Mouse (Mus musculus) adrenal gland, postnatal 4 days (tissue): ENCODE measurements at regions not wholly inside any gene's neighbourhood (a gene's known extent, or its start where the extent isn't known, plus 50 kb on each side); places are given as distances from the start of the nearest gene placed in this dataset.
A peak's percentile ranks its signal among the peaks of the same experiment; 100 is the strongest.
"Not testable (repeated sequence)": the region's sequence is repeated elsewhere in the genome, so short reads cannot be mapped to it uniquely, and the experiment has no call there.

Experiments
- DNase-seq, 2 experiments: peaks; one replicate each; pipeline ENCODE4 v3.0.0; 2021 to 2022; ENCODE audit warnings: low spot score in 2 of 2, mixed read lengths in 2 of 2

GRCm38 (mm10) chr14:102805936-102806923 is 176.2 kb downstream of the Kctd12 start:
- DNase-seq, result no peak

DNA sequence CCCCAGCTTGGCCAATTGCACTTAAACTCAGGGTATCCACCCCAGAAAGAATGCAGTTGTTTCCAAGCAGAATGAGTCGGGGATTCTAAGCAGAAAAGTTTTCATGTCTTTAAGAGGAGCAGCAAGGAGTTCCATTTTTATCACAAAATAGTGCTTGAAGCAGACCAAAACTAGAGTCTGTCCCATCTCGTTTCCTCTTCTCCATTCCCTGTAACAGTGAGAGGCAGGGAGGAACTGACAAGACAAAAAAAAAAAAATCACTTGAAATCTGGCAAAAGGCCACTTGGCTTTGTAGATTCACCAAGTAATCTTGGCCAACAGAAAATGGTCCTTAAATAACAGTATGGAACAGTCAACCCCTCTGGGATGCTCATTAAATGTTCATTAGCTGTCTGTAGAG is 186.8 kb downstream of the Kctd12 start:
- no peak for DNase-seq

DNA sequence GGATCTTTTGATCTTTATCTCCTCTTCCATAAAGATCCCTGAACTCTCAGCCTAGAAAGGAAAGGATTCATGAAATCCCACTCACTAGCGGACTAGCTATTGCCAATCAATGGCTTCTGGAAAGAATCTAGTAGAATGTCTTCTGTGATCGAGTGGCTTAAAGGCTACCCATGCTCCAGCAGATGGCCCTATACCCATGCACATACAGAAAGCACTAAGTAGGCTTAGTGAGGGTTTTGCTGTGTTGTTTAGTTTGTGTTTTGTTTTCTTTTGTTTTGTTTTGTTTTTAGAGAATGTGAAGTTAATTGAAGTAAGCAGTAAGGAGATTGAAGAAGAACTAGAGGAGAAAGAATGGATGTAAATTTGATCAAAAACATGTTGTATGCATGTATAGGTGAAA is 187.5 kb downstream of the Kctd12 start:
- no peak for DNase-seq

DNA sequence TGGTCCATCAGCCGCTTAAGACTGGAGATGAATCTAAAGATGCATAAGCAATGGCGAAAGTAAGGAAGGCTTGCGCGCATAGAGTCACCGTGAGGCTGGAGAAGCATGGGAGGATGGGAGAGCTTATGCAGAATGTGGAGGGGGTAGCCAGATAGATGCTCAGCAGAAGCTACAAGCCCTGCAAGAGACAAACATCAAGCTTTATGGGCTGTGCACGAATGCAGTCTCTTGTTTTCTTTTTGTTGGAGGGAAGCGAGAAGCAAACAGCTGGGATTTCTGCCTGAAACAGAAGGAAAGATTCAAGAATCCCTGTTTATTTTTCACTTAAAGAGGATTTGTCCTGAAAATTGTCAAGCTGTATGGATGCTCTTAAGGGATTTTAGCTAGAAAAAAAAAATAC is 188.7 kb downstream of the Kctd12 start:
- no peak for DNase-seq

DNA sequence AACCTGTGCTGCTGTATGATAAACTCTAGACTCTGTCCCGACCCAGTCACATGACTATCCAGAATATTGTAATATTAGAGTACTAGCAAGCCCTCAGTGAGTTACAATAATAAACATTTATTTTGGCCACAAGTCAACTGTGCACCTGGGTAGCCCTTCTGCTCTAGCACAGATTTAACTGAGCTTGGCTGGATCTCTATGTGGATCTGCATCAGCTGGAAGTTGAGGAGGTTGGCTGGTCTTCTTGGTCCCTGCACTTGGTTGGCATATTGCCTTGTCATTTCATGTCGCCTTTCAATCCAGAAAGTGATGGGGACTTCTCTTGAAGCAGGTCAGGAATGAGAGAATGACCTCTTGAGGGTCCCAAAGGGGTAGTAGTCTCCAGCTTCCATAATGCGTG is 191.5 kb downstream of the Kctd12 start:
- no peak for DNase-seq

- no peak for DNase-seq
Measured at GRCm38 (mm10) chr14:102782227-102782626, 200.2 kb downstream of the Kctd12 start.

- peak in 1 of 2 experiments; percentile 5 for DNase-seq
Measured at GRCm38 (mm10) chr14:102769716-102770115, 212.7 kb downstream of the Kctd12 start.

DNA sequence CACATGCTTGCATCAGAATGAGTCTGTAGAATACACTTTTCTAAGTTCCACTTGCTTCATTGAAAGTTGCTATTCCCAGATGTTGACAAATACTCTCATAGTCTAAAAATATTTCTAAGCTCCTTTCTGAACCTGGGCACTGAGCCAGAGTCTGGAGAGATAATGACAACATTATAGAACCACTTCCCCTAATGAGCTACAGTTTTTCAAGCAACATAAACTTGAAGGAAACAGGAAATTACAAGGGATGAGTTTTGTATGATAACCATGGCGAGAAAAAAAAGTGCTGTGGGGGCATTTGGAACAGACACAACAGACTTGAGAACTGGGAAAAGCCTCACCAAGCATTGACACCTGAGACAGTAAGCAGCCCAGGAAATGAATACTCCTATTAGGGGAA is 233.8 kb downstream of the Kctd12 start:
- no peak for DNase-seq

DNA sequence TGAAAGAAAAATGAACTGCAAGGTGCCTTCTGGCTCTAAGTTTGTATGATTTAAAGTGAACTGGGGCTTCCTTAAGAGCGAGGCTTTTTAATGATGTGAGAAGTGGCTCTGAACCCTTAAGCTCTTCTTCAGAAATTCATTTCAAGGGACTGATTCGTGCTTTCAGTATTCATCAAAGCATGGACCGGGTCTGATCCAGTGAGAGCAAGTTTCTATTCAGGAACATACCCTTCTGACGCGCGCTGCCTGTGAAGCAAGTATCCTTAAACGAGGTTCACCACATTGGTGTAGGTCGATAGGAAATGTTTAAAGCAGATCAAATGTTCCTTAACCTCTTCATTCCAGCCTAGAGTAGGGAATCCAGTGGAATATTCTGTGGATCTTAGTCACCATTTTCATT is 240.1 kb downstream of the Kctd12 start:
- DNase-seq, result no peak

DNA sequence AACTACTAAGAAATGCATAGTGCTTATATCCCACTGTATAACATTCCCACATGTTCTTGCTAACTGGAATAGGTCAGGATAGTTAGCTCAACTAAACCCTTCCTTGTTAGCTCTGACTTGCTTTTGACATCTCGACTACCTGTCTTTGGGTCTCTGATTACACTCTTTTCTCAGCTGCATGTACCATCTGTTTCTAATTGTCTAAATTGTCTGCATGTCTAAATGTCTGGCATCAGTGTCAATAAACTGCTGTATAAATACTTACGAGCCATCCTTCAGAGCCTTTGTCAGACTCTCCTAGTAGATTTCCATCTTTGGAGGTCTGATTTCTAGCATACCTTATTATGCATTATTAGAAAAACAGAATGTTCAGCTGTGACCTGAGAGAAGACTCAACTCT is 245.8 kb downstream of the Kctd12 start:
- DNase-seq, result no peak

GRCm38 (mm10) chr14:102733718-102734117 is 248.7 kb downstream of the Kctd12 start:
- DNase-seq, result not testable (repeated sequence)

GRCm38 (mm10) chr14:102731746-102732145 is 250.7 kb downstream of the Kctd12 start:
- no peak for DNase-seq

DNA sequence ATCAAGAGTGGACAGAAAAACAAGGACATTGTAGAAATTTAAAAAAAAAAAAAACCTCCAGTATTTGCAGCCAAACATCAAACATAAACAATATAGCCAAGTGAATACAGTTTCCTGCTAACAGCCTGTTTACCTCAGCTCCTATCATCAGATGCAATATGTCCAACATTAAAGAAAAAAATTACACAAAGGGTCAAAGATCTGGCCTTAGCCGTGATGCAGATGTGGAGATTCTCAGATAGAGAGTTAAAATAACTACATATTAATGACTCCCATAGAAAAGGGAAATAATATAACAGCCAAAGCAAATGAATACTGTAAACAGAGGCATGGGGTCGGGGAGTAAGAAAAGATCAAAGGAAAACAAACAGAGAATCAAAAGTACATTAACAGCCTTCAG is 259.8 kb downstream of the Kctd12 start:
- DNase-seq, result no peak

DNA sequence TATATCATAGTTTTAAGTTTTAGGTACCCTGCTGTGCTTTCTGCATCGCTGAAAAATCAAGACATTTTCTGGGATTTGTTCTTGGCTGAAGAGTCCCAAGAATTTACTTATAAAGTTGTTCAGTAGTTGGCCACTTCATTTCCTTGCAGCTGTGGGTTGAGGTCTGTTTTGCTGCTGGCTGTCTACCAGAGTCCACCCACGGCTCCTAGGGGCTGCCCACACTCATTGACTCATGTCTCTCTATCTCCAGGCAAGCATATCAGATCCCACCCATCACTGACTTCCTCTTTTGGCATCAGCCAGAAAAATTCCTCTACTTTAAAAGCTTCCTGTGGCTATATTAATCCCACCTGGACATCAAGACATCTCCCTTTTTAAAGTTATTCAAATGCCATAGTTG is 263.9 kb downstream of the Kctd12 start:
- no peak for DNase-seq

GRCm38 (mm10) chr14:102712600-102712999 is 269.8 kb downstream of the Kctd12 start:
- DNase-seq, result no peak

GRCm38 (mm10) chr14:102706704-102707336 is 275.6 kb downstream of the Kctd12 start:
- DNase-seq, result no peak

GRCm38 (mm10) chr14:102701108-102701507 is 281.3 kb downstream of the Kctd12 start:
- no peak for DNase-seq

DNA sequence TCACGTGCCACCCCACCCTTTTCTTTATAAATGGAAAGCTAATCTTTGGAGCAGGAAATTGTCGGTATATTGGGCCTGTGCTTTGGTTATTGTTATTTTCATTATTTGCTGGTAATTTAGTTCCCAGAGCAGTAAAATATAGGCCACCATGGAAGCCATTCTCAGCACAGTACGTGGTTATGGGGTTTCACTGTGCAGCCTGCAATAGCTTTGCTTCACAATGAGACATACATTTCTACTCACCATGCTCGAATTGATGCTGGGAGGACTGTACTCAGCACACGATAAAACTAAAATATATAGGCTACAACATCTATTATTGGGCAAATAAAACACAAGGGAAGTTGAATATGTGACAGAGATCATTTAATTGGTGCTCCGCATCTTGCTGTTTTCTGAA is 282.0 kb downstream of the Kctd12 start:
- DNase-seq, result no peak

- no peak for DNase-seq
Measured at GRCm38 (mm10) chr14:102699015-102699414, 283.4 kb downstream of the Kctd12 start.

DNA sequence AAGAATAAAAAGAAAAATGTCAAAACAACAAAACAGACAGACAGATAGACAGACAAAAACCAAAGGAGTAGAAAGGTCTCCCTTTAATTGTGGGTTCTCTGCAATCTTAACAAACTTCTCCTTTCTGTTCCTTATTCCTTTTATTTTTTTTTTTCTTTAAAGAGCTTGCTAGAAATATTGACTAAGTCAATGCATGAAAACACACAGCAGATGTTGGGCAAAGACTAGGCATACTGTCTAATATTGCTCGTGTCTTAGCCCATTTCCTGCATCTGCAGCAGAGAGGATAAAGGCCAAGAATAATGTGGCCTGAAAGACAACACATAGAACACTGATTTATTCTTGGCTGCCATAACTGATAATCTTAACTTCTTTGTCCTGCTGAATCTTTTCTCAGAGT is 295.6 kb downstream of the Kctd12 start:
- no peak for DNase-seq

DNA sequence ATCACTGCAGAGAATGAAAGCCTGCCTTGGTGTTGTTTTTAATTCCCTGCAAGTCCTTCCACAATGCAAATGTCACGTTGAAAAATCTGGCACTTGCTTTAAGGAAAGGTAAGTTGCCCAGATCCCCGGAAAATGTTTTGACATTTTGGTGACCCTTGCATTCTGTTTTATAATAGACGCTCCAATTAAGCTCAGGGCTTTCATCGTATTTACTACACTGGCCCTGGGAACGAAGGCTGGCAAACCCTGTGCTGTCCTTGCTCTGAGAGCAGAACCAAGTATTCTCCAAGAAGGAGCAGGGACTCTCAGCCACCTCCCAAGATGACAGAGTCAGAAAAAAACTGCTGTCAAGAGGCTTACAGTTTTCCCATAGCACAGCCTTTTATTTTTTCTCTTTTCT is 305.9 kb downstream of the Kctd12 start:
- DNase-seq, result no peak

DNA sequence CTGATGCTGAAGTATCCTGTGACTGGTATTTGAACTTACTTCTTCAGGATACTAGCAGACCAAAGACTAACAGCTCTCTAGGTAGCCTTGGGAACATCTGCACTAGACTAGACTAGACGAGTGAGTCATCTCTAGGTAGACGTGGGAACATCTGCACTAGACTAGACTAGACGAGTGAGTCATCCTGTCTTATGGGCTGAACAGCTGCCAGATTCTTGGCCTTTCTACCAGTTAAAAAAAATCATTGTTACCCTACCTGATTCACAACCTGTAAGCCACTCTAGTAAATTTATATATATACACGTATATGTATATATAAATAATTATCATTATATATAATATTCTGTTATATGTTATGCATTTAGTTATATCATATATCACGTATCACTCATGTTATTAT is 307.8 kb downstream of the Kctd12 start:
- no peak for DNase-seq

DNA sequence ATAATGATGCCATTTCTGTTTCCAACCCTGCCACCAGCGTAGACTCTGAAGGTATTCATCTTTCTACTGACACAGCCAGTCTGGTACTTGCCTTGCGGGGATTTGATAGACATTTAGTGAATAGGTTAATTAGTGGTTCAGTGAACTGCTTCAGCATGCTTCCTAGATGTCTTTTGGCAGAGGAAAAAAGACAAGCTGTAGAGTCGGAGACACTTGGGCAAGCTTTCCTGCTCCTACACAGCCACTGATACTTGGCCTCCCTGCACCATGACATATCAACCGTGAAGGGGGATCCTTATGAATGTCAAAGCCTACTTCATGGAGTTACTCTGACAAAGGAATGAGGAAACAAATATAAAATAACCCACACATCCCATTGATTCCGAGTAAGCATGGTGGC is 308.7 kb downstream of the Kctd12 start:
- no peak for DNase-seq
